Mouse (Mus musculus) stomach, postnatal 0 days (tissue): Measurements from ENCODE around the gene Aagab. TPM values are rescaled to one million over a fixed set of nuclear protein-coding genes. Genes with fewer than 3 reads are reported as not detected.

Source experiments
- ATAC-seq: fragments of 200-750 bp; cut with Nextera tagmentation; 2 replicates; pipeline ENCODE4 v1.8.0; 2017; ENCODE audit not compliant: low FRiP score, low TSS enrichment
- DNase-seq: peaks from one replicate; pipeline ENCODE4 v3.0.0-alpha.2; 2016; ENCODE audit warnings: low spot score
- H3K27ac ChIP-seq: fragments of 300-500 bp; sonication (generic); replicated peaks from 2 replicates; pipeline ENCODE4 v1.5.1; 2014; ENCODE audit warnings: mild to moderate bottlenecking, control low read depth
- H3K27me3 ChIP-seq: fragments of 300-500 bp; sonication (generic); 2 replicates; pipeline ENCODE4 v1.6.1; 2014; ENCODE audit warnings: low read length; ENCODE audit not compliant: control insufficient read depth, insufficient read depth
- H3K36me3 ChIP-seq: fragments of 300-500 bp; sonication (generic); 2 replicates; pipeline ENCODE4 v1.6.1; 2014; ENCODE audit warnings: low read length, mixed read lengths; ENCODE audit not compliant: control insufficient read depth, insufficient read depth
- H3K4me1 ChIP-seq: fragments of 300-500 bp; sonication (generic); replicated peaks from 2 replicates; pipeline ENCODE4 v1.6.1; 2014; ENCODE audit warnings: antibody characterized with exemption; ENCODE audit not compliant: control insufficient read depth, insufficient read depth
- H3K4me2 ChIP-seq: fragments of 300-500 bp; sonication (generic); replicated peaks from 2 replicates; pipeline ENCODE4 v1.6.1; 2014; ENCODE audit warnings: low read depth, mild to moderate bottlenecking, control low read depth, moderate library complexity
- H3K4me3 ChIP-seq: fragments of 300-500 bp; sonication (generic); 2 replicates; pipeline ENCODE4 v1.5.1; 2014; ENCODE audit warnings: low read depth, low read length, control low read depth
- H3K9ac ChIP-seq: fragments of 300-500 bp; sonication (generic); 2 replicates; pipeline ENCODE4 v1.6.1; 2014; ENCODE audit warnings: mild to moderate bottlenecking, low read length, control low read depth, mixed read lengths
- H3K9me3 ChIP-seq: fragments of 300-500 bp; sonication (generic); 2 replicates; pipeline ENCODE4 v1.6.1; 2016; ENCODE audit warnings: low read length; ENCODE audit not compliant: control insufficient read depth
- CTCF ChIP-seq: IDR thresholded peaks from 2 replicates; pipeline ENCODE4 v1.5.1; 2016; ENCODE audit warnings: antibody characterized with exemption, low read depth, mild to moderate bottlenecking, moderate library complexity
- EP300 ChIP-seq: optimal IDR thresholded peaks from 2 replicates; pipeline ENCODE3; 2016; ENCODE audit warnings: antibody characterized with exemption
- WGBS: fragments of 180-500 bp; shearing (Covaris S2); extraction: QIAGEN DNeasy Blood & Tissue Kit; methylation state at CpG from one replicate; pipeline ENCODE4 v1.1.7; 2014; 5-methylcytosine and 5-hydroxymethylcytosine counted together
- polyA plus RNA-seq: library from polyadenylated mRNA; unstranded; fragments of >200 nt; fragmentation: Nextera tagmentation; extraction: Ambion mirVana; gene quantifications from 2 replicates; pipeline ENCODE4 v1.2.1, GENCODE M21; 2015

Gene Aagab
- polyA plus RNA-seq, 1 experiment from 2014 or later = 26.8 TPM

- Histone ChIP-seq H3K4me2 (no peak overlapping the region), H3K36me3 (peaks cover 18% of the 10 kb centered on the region), H3K4me1 (no peaks in the 10 kb centered on the region; the same call in 1 of the 2 replicates), H3K9ac (no peak overlapping the region), H3K4me3 (no peak overlapping the region), H3K27me3 (no peaks in the 10 kb centered on the region), H3K27ac (no peak overlapping the region), H3K9me3 (no peaks in the 10 kb centered on the region)
- DNase-seq (no peak), ATAC-seq (no peak)
- WGBS = 50% methylated on average over 11 of the region's 11 CpGs
- TF ChIP-seq EP300 (no peak), CTCF (no peak)
Observed at GRCm38 (mm10) chr9:63651594-63651993, 49.1 kb downstream of the Aagab start.

GRCm38 (mm10) chr9:63653666-63654065, 51.2 kb downstream of the Aagab start:
- H3K4me3 ChIP-seq = no peak overlapping the region
- H3K9me3 ChIP-seq = no peaks in the 10 kb centered on the region
- no peak overlapping the region for H3K4me2 ChIP-seq
- H3K4me1 ChIP-seq = peaks cover 4% of the 10 kb centered on the region; the same call in 1 of the 2 replicates
- ATAC-seq (no peak), DNase-seq (no peak)
- H3K27me3 ChIP-seq = no peaks in the 10 kb centered on the region
- H3K27ac ChIP-seq = no peak overlapping the region
- peaks cover 14% of the 10 kb centered on the region for H3K36me3 ChIP-seq
- TF ChIP-seq EP300 (no peak), CTCF (no peak)
- 0 out of 2 replicates have a peak overlapping the region, but pooled peaks have one; percentile 3 for H3K9ac ChIP-seq
- WGBS = 46% methylated on average over 7 of the region's 7 CpGs

GRCm38 (mm10) chr9:63654575-63654974, 52.1 kb downstream of the Aagab start:
- no peak for TF ChIP-seq CTCF
- TF ChIP-seq EP300 = no peak
- no peak overlapping the region for H3K27ac ChIP-seq
- H3K9me3 ChIP-seq = no peaks in the 10 kb centered on the region
- peaks cover 4% of the 10 kb centered on the region; the same call in 1 of the 2 replicates for H3K4me1 ChIP-seq
- 82% methylated on average over 8 of the region's 8 CpGs for WGBS
- no peak overlapping the region for H3K4me3 ChIP-seq
- H3K9ac ChIP-seq = no peak overlapping the region
- no peak for ATAC-seq
- H3K36me3 ChIP-seq = peaks cover 11% of the 10 kb centered on the region
- H3K4me2 ChIP-seq = no peak overlapping the region
- no peaks in the 10 kb centered on the region for H3K27me3 ChIP-seq
- DNase-seq = no peak

GRCm38 (mm10) chr9:63655092-63655491, 52.6 kb downstream of the Aagab start:
- TF ChIP-seq CTCF = no peak
- no peak for TF ChIP-seq EP300
- WGBS = 50% methylated on average over 1 of the region's 1 CpGs
- Histone ChIP-seq H3K36me3 (peaks cover 11% of the 10 kb centered on the region), H3K27ac (no peak overlapping the region), H3K27me3 (no peaks in the 10 kb centered on the region), H3K4me1 (peaks cover 4% of the 10 kb centered on the region; the same call in 1 of the 2 replicates), H3K9me3 (no peaks in the 10 kb centered on the region), H3K9ac (no peak overlapping the region), H3K4me3 (no peak overlapping the region), H3K4me2 (no peak overlapping the region)
- ATAC-seq (no peak), DNase-seq (no peak)

- Histone ChIP-seq H3K27me3 (no peaks in the 10 kb centered on the region), H3K4me2 (no peak overlapping the region), H3K27ac (no peak overlapping the region), H3K36me3 (peaks cover 13% of the 10 kb centered on the region), H3K4me3 (no peak overlapping the region), H3K4me1 (peaks cover 4% of the 10 kb centered on the region; the same call in 1 of the 2 replicates), H3K9ac (no peak overlapping the region), H3K9me3 (no peaks in the 10 kb centered on the region)
- TF ChIP-seq CTCF (no peak), EP300 (no peak)
- 33% methylated on average over 4 of the region's 4 CpGs for WGBS
- no peak for ATAC-seq
- DNase-seq = no peak
Observed at GRCm38 (mm10) chr9:63657167-63657566, 54.7 kb downstream of the Aagab start.

GRCm38 (mm10) chr9:63658436-63658835, 56.0 kb downstream of the Aagab start:
- Histone ChIP-seq H3K9me3 (no peaks in the 10 kb centered on the region), H3K36me3 (peaks cover 13% of the 10 kb centered on the region), H3K9ac (no peak overlapping the region), H3K27ac (no peak overlapping the region), H3K4me3 (no peak overlapping the region), H3K27me3 (no peaks in the 10 kb centered on the region), H3K4me2 (no peak overlapping the region), H3K4me1 (peaks cover 4% of the 10 kb centered on the region; the same call in 1 of the 2 replicates)
- ATAC-seq (no peak), DNase-seq (no peak)
- TF ChIP-seq CTCF (no peak), EP300 (no peak)
- WGBS = 88% methylated on average over 9 of the region's 9 CpGs
